Mouse (Mus musculus) liver, postnatal 0 days (tissue): Measurements from ENCODE around the gene Fam81b. TPM values are rescaled to one million over a fixed set of nuclear protein-coding genes. Genes with fewer than 3 reads are reported as not detected.

Source experiments
- ATAC-seq: fragments of 200-750 bp; cut with Nextera tagmentation; 2 replicates; pipeline ENCODE4 v1.8.0; 2017; ENCODE audit warnings: mild to moderate bottlenecking, moderate library complexity
- DNase-seq: peaks from one replicate; pipeline ENCODE4 v3.0.0-alpha.2; 2016
- H3K27ac ChIP-seq: fragments of 300-500 bp; sonication (generic); 2 replicates; pipeline ENCODE4 v1.5.1; 2014; ENCODE audit warnings: antibody characterized with exemption, moderate library complexity, mild to moderate bottlenecking, low read depth
- H3K27me3 ChIP-seq: fragments of 300-500 bp; sonication (generic); 2 replicates; pipeline ENCODE4 v1.6.1; 2014; ENCODE audit warnings: low read length, control low read depth, mixed read lengths; ENCODE audit not compliant: insufficient read depth
- H3K36me3 ChIP-seq: fragments of 300-500 bp; sonication (generic); replicated peaks from 2 replicates; pipeline ENCODE4 v1.6.1; 2014; ENCODE audit warnings: mild to moderate bottlenecking, control low read depth, low read length, moderate library complexity, mixed read lengths; ENCODE audit not compliant: insufficient read depth
- H3K4me1 ChIP-seq: fragments of 300-500 bp; sonication (generic); 2 replicates; pipeline ENCODE4 v1.6.1; 2014; ENCODE audit warnings: antibody characterized with exemption, mild to moderate bottlenecking, control low read depth; ENCODE audit not compliant: insufficient read depth
- H3K4me2 ChIP-seq: fragments of 300-500 bp; sonication (generic); 2 replicates; pipeline ENCODE4 v1.6.1; 2014; ENCODE audit warnings: low read depth, mild to moderate bottlenecking, low read length, moderate library complexity, mixed read lengths
- H3K4me3 ChIP-seq: fragments of 300-500 bp; sonication (generic); 2 replicates; pipeline ENCODE4 v1.5.1; 2014; ENCODE audit warnings: low read depth, low read length
- H3K9ac ChIP-seq: fragments of 300-500 bp; sonication (generic); replicated peaks from 2 replicates; pipeline ENCODE4 v1.6.1; 2014; ENCODE audit warnings: mild to moderate bottlenecking, moderate library complexity
- H3K9me3 ChIP-seq: fragments of 300-500 bp; sonication (generic); 2 replicates; pipeline ENCODE4 v1.6.1; 2016; ENCODE audit warnings: mild to moderate bottlenecking, control low read depth, low read length, mixed read lengths
- CTCF ChIP-seq: sonication (generic); IDR thresholded peaks from 2 replicates; pipeline ENCODE4 v1.5.1; 2016; ENCODE audit warnings: antibody characterized with exemption, low read depth
- EP300 ChIP-seq: IDR thresholded peaks from 2 replicates; pipeline ENCODE4 v1.6.1; 2016; ENCODE audit warnings: antibody characterized with exemption, low read depth, mild to moderate bottlenecking
- WGBS: fragments of 180-500 bp; shearing (Covaris S2); extraction: QIAGEN DNeasy Blood & Tissue Kit; methylation state at CpG from one replicate; pipeline ENCODE4 v1.1.7; 2014; ENCODE audit not compliant: insufficient replicate concordance; 5-methylcytosine and 5-hydroxymethylcytosine counted together
- polyA plus RNA-seq: library from polyadenylated mRNA; unstranded; fragments of >200 nt; fragmentation: Nextera tagmentation; extraction: Ambion mirVana; gene quantifications from 2 replicates; pipeline ENCODE4 v1.2.1, GENCODE M21; 2015

Gene Fam81b
- polyA plus RNA-seq, 1 experiment from 2014 or later: not detected

DNA sequence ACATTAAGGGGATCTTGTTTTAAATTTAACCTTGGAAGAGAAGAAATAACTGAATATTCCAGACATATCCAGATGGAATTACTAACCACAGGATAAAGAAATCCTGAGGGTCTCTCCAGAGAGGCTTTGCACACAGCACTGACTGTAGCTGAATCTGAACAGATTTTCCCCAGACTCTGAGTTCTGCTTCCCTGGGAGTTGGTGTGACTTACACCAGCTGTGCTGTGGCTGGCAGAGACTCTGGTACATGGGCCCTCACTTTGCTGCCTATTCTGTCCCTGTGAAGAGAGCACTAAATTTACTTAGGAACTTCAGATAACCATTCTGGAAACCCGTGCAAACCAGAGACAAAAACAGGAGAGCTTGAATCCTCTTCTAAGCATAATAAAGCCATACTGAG, 46.1 kb downstream of the Fam81b start:
- TF ChIP-seq CTCF (no peak), EP300 (no peak)
- WGBS: 59% methylated on average over 1 of the region's 1 CpGs

DNA sequence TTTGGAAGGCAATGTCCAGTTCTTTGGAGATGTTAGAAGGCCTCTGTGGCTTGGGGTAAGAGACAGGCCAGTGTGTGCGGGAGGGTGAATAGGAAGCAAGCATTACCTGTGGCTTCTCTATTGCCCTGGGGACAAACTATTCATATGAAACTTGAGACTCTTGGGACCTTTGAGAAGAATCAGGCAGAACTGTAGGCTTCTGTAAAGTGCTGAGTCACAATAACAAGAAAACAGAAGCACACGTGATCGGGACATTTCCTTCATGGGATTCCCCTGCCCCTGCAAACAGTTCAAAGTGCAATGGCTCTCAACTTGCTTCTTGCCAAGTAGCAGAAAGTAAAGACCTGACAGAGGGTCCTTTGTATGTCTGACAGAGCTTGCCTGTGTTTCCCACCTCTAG, 48.5 kb downstream of the Fam81b start:
- H3K27me3 ChIP-seq: no peaks in the 10 kb centered on the region
- no peaks in the 10 kb centered on the region for H3K4me1 ChIP-seq
- WGBS: 38% methylated on average over 3 of the region's 3 CpGs
- TF ChIP-seq EP300 (no peak), CTCF (no peak)
- H3K36me3 ChIP-seq: no peaks in the 10 kb centered on the region
- H3K9ac ChIP-seq: no peak overlapping the region
- no peak overlapping the region for H3K27ac ChIP-seq
- DNase-seq: no peak
- no peak for ATAC-seq
- H3K4me2 ChIP-seq: no peak overlapping the region
- H3K9me3 ChIP-seq: no peaks in the 10 kb centered on the region
- H3K4me3 ChIP-seq: no peak overlapping the region

More for the DNA sequence above, 46.1 kb downstream of the Fam81b start:
- Histone ChIP-seq H3K4me1 (no peaks in the 10 kb centered on the region), H3K9ac (no peak overlapping the region), H3K4me3 (no peak overlapping the region), H3K27ac (no peak overlapping the region), H3K4me2 (no peak overlapping the region), H3K36me3 (no peaks in the 10 kb centered on the region), H3K9me3 (no peaks in the 10 kb centered on the region), H3K27me3 (no peaks in the 10 kb centered on the region)
- DNase-seq: no peak
- ATAC-seq: no peak

- Histone ChIP-seq H3K4me1 (no peaks in the 10 kb centered on the region), H3K27me3 (no peaks in the 10 kb centered on the region), H3K9ac (no peak overlapping the region), H3K4me2 (no peak overlapping the region), H3K36me3 (no peaks in the 10 kb centered on the region), H3K27ac (no peak overlapping the region), H3K9me3 (no peaks in the 10 kb centered on the region), H3K4me3 (no peak overlapping the region)
- TF ChIP-seq CTCF: no peak
- TF ChIP-seq EP300: no peak
- ATAC-seq (no peak), DNase-seq (no peak)
- 70% methylated on average over 7 of the region's 7 CpGs for WGBS
These were observed 54.8 kb downstream of the Fam81b start for GRCm38 (mm10) chr13:76250092-76250491.

DNA sequence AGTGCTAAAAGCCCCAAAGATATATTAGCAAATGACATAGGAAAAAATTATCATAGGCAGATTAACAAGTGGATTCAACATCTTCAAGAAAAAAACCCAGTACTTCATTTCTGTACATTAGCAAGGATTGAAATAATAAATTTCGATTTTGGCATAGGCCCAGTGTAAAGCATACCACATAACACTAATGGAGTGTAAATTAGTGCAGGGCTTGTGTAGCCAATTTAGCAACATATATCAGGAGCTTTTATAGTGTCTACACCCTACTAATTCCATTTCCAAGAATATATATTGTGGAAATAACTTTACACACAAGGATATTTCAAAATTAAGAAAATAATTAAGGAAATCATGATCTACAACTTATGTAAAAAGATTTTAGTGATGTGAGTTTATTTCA, 55.8 kb downstream of the Fam81b start:
- 58% methylated on average over 1 of the region's 1 CpGs for WGBS
- H3K4me3 ChIP-seq: no peak overlapping the region
- H3K36me3 ChIP-seq: no peaks in the 10 kb centered on the region
- no peak overlapping the region for H3K27ac ChIP-seq
- DNase-seq (no peak), ATAC-seq (no peak)
- TF ChIP-seq CTCF: no peak
- TF ChIP-seq EP300: no peak
- no peak overlapping the region for H3K4me2 ChIP-seq
- H3K9ac ChIP-seq: no peak overlapping the region
- no peaks in the 10 kb centered on the region for H3K9me3 ChIP-seq
- no peaks in the 10 kb centered on the region for H3K4me1 ChIP-seq
- no peaks in the 10 kb centered on the region for H3K27me3 ChIP-seq

DNA sequence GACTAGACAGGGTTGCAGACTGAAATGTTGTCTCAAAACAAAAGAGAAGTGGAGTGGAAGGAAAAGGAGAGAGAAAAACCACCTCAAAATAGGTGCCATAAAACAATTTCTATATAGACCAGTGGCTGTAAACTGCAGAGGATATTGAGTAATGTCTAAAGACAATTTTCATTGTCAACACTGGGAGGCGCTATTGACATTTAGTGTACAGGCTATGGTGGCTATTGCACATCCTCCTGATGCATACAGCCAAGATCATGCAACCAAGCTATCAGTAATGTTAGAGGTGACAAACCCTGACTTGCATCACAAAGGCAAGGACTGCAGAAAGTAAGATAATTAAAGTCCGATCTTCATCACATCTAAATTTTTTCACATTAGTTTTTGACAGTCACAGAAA, 89.5 kb downstream of the Fam81b start:
- Histone ChIP-seq H3K4me1 (no peaks in the 10 kb centered on the region), H3K9ac (no peak overlapping the region), H3K27ac (no peak overlapping the region), H3K9me3 (no peaks in the 10 kb centered on the region), H3K27me3 (no peaks in the 10 kb centered on the region), H3K4me3 (no peak overlapping the region), H3K36me3 (no peaks in the 10 kb centered on the region), H3K4me2 (no peak overlapping the region)
- TF ChIP-seq EP300 (no peak), CTCF (peak; percentile 49)
- no peak for DNase-seq
- no peak for ATAC-seq
- 50% methylated on average over 2 of the region's 2 CpGs for WGBS

- no peak overlapping the region for H3K4me3 ChIP-seq
- ATAC-seq (no peak), DNase-seq (no peak)
- H3K27me3 ChIP-seq: no peaks in the 10 kb centered on the region
- no peaks in the 10 kb centered on the region for H3K4me1 ChIP-seq
- no peak for TF ChIP-seq EP300
- TF ChIP-seq CTCF: no peak
- no peak overlapping the region for H3K4me2 ChIP-seq
- H3K36me3 ChIP-seq: no peaks in the 10 kb centered on the region
- H3K27ac ChIP-seq: no peak overlapping the region
- no peak overlapping the region for H3K9ac ChIP-seq
- no peaks in the 10 kb centered on the region for H3K9me3 ChIP-seq
- 69% methylated on average over 2 of the region's 2 CpGs for WGBS
These were observed 89.9 kb downstream of the Fam81b start for GRCm38 (mm10) chr13:76214928-76215327.

DNA sequence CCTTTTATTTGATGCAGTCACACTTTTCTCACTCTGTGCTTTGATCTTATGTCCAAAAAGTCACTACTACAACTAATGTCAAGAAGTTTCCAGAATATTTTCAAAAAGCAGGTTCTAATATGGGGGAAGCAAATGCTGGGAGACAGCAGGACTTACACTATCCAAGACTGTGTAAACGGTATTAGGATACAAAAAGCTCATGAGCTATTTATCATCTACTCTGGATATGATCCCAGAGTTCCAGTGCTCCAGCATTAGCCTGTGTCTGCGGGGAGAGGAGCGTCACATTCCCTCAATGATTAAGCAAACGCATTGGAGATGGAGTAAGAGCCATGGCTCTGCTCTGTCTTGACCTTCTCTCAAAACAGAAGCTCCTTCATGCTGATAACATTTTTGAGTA, 104.9 kb downstream of the Fam81b start:
- no peaks in the 10 kb centered on the region for H3K27me3 ChIP-seq
- TF ChIP-seq CTCF (no peak), EP300 (no peak)
- 78% methylated on average over 4 of the region's 4 CpGs for WGBS

More for the DNA sequence above, 104.9 kb downstream of the Fam81b start:
- no peak for DNase-seq
- H3K4me3 ChIP-seq: no peak overlapping the region
- no peaks in the 10 kb centered on the region; the same call in 1 of the 2 replicates for H3K4me1 ChIP-seq
- H3K27ac ChIP-seq: no peak overlapping the region
- H3K9ac ChIP-seq: no peak overlapping the region
- no peaks in the 10 kb centered on the region; the same call in 1 of the 2 replicates for H3K36me3 ChIP-seq
- ATAC-seq: no peak
- H3K9me3 ChIP-seq: no peaks in the 10 kb centered on the region
- no peak overlapping the region for H3K4me2 ChIP-seq
